Comparison of ENCODE assay signal across 8 mouse cellular contexts in genomic region chr4:45279981-45280548, GRCm38 (mm10). TPM values are rescaled to one million over a fixed set of nuclear protein-coding genes. Genes with fewer than 3 reads are reported as not detected.
DNase-seq lines count a peak whose midpoint lies in the region; ATAC-seq and TF ChIP-seq lines count a peak whose summit lies in the region.

No protein-coding gene starts in this region.

- H3K4me2 ChIP-seq in forebrain, embryonic 15.5 days (replicated peaks) = no peak overlapping the region

- peak; percentile 48 for DNase-seq in forebrain, embryonic 10.5 days (ENCODE audit: extremely low spot score, low spot score)
- DNase-seq in cerebellum, adult 2 months = peak; percentile 53 to 55
- DNase-seq in induced T-regulatory cell, adult 2 months (ENCODE audit: low read depth) = peak; percentile 63
- DNase-seq in left cerebral cortex, adult 18-20 months (ENCODE audit: low spot score in 2 of 2) = peak; percentile 51 to 63
- peak; percentile 66 to 76 for DNase-seq in right cerebral cortex, postnatal 10 days (ENCODE audit: low spot score in 2 of 2)

- no peaks in the 10 kb centered on the region for H3K27me3 ChIP-seq in forebrain, embryonic 10.5 days (ENCODE audit: poor library complexity, severe bottlenecking)
- no peaks in the 10 kb centered on the region for H3K27me3 ChIP-seq in forebrain, embryonic 15.5 days
- no peaks in the 10 kb centered on the region for H3K27me3 ChIP-seq in cerebellum, adult 2 months (ENCODE audit: control insufficient read depth, insufficient read depth, low read length)

- TF ChIP-seq CTCF in cerebellum, adult 2 months (IDR thresholded peaks at IDR 0.05; ENCODE audit: borderline replicate concordance, insufficient read depth, low read depth, low read length) = peak; percentile 83

- H3K27ac ChIP-seq in forebrain, embryonic 10.5 days = no peak overlapping the region
- H3K27ac ChIP-seq in forebrain, embryonic 15.5 days (replicated peaks) = no peak overlapping the region
- H3K27ac ChIP-seq in cerebellum, adult 2 months (ENCODE audit: insufficient read depth, low read length) = no peak overlapping the region

- H3K9ac ChIP-seq in forebrain, embryonic 15.5 days (replicated peaks) = no peak overlapping the region

- no peaks in the 10 kb centered on the region for H3K9me3 ChIP-seq in forebrain, embryonic 10.5 days
- H3K9me3 ChIP-seq in forebrain, embryonic 15.5 days = no peaks in the 10 kb centered on the region

- no peak for TF ChIP-seq POLR2A in cerebellum, adult 2 months (IDR thresholded peaks at IDR 0.05; ENCODE audit: borderline replicate concordance, insufficient read depth, low read length)

- WGBS in forebrain, embryonic 10.5 days = 16% methylated on average over 4 of the region's 4 CpGs
- 19% methylated on average over 4 of the region's 4 CpGs for WGBS in forebrain, embryonic 15.5 days
- WGBS in cerebellum, adult 2 months = 15% methylated on average over 4 of the region's 4 CpGs

- no peaks in the 10 kb centered on the region for H3K36me3 ChIP-seq in forebrain, embryonic 10.5 days (replicated peaks)
- H3K36me3 ChIP-seq in forebrain, embryonic 15.5 days = no peaks in the 10 kb centered on the region

- H3K4me1 ChIP-seq in forebrain, embryonic 10.5 days = peaks cover 2% of the 10 kb centered on the region; the same call in 1 of the 2 replicates
- no peaks in the 10 kb centered on the region for H3K4me1 ChIP-seq in forebrain, embryonic 15.5 days
- H3K4me1 ChIP-seq in cerebellum, adult 2 months (ENCODE audit: control insufficient read depth, insufficient read depth, low read length) = no peaks in the 10 kb centered on the region

- no peak; the same call in 1 of the 2 replicates for ATAC-seq in forebrain, embryonic 15.5 days (replicated peaks)
- ATAC-seq in frontal cortex, adult (ENCODE audit: low TSS enrichment) = peak; percentile 89
- ATAC-seq in megakaryocyte-erythroid progenitor cell, adult 5-6 weeks (replicated peaks; ENCODE audit: low FRiP score, low TSS enrichment, poor library complexity, severe bottlenecking) = peak; percentile 80

- H3K4me3 ChIP-seq in forebrain, embryonic 10.5 days = no peak overlapping the region
- H3K4me3 ChIP-seq in forebrain, embryonic 15.5 days = no peak overlapping the region
- no peak overlapping the region for H3K4me3 ChIP-seq in cerebellum, adult 2 months (replicated peaks; ENCODE audit: insufficient read depth, low read depth, low read length)

RNA-seq across cellular contexts. Expression of gene Trmt10b, which starts 16.9 kb away (rescaled TPM):
- 16.2 and 17.2 TPM in 2 replicates for polyA plus RNA-seq in forebrain, embryonic 10.5 days (2016; fragmentation: Nextera tagmentation; extraction: Ambion mirVana)
- polyA plus RNA-seq in forebrain, embryonic 15.5 days (2015; fragmentation: Nextera tagmentation; extraction: Ambion mirVana) = 22.0 and 23.6 TPM in 2 replicates
- polyA plus RNA-seq in cerebellum, adult 2 months (2012; rRNA removed) = 14.8 and 15.4 TPM in 2 replicates
- total RNA-seq in left cerebral cortex, adult 18-20 months (2021) = 10 to 100 TPM; 11.6 to 16.0 TPM
- total RNA-seq in megakaryocyte-erythroid progenitor cell, adult 5-6 weeks (2014; fragmentation: Nextera tagmentation) = 10.8 and 17.8 TPM in 2 replicates
- total RNA-seq in megakaryocyte-erythroid progenitor cell, adult 5-6 weeks (2017) = 13.3 and 38.4 TPM in 2 replicates
